Mouse (Mus musculus) embryonic facial prominence, embryonic 15.5 days (tissue): ENCODE measurements around the gene Rbx1. TPM values are rescaled to one million over a fixed set of nuclear protein-coding genes. Genes with fewer than 3 reads are reported as not detected.
"Not testable (repeated sequence)": the region's sequence is repeated elsewhere in the genome, so short reads cannot be mapped to it uniquely, and the experiment has no call there.

Source experiments
- ATAC-seq: fragments of 200-750 bp; cut with Nextera tagmentation; 2 replicates; pipeline ENCODE4 v1.8.0; 2017; ENCODE audit warnings: low read depth, moderate TSS enrichment; ENCODE audit not compliant: insufficient number of reproducible peaks, low FRiP score, low TSS enrichment
- H3K27ac ChIP-seq: fragments of 300-500 bp; sonication (generic); replicated peaks from 2 replicates; pipeline ENCODE4 v1.5.1; 2015; ENCODE audit warnings: mild to moderate bottlenecking, inconsistent platforms
- H3K27me3 ChIP-seq: fragments of 300-500 bp; sonication (generic); 2 replicates; pipeline ENCODE4 v1.6.1; 2015; ENCODE audit warnings: inconsistent platforms
- H3K36me3 ChIP-seq: fragments of 300-500 bp; sonication (generic); 2 replicates; pipeline ENCODE4 v1.6.1; 2015; ENCODE audit warnings: mild to moderate bottlenecking, inconsistent platforms
- H3K4me1 ChIP-seq: fragments of 300-500 bp; sonication (generic); 2 replicates; pipeline ENCODE4 v1.6.1; 2015; ENCODE audit warnings: inconsistent platforms
- H3K4me2 ChIP-seq: fragments of 300-500 bp; sonication (generic); replicated peaks from 2 replicates; pipeline ENCODE4 v1.6.1; 2015; ENCODE audit warnings: mild to moderate bottlenecking, inconsistent platforms
- H3K4me3 ChIP-seq: fragments of 300-500 bp; sonication (generic); replicated peaks from 2 replicates; pipeline ENCODE4 v1.5.1; 2015; ENCODE audit warnings: mild to moderate bottlenecking, inconsistent platforms
- H3K9ac ChIP-seq: fragments of 300-500 bp; sonication (generic); 2 replicates; pipeline ENCODE4 v1.6.1; 2015; ENCODE audit warnings: inconsistent platforms
- H3K9me3 ChIP-seq: fragments of 300-500 bp; sonication (generic); replicated peaks from 2 replicates; pipeline ENCODE4 v1.6.1; 2016; ENCODE audit warnings: inconsistent platforms
- WGBS: fragments of 180-500 bp; shearing (Covaris S2); methylation state at CpG from one replicate; pipeline ENCODE4 v1.1.7; 2015; 5-methylcytosine and 5-hydroxymethylcytosine counted together
- polyA plus RNA-seq: library from polyadenylated mRNA; unstranded; fragments of >200 nt; fragmentation: Nextera tagmentation; extraction: Ambion mirVana; gene quantifications from 2 replicates; pipeline ENCODE4 v1.2.1, GENCODE M21; 2015

Gene Rbx1
- 418 and 468 TPM in 2 replicates for polyA plus RNA-seq

- Histone ChIP-seq H3K27me3 (no peaks in the 10 kb centered on the region), H3K9me3 (0 out of 2 replicates have a peak, but pooled peaks cover 3% of the 10 kb centered on the region), H3K36me3 (peaks cover 24% of the 10 kb centered on the region), H3K9ac (peak within 1 kb of the TSS; percentile 44), H3K4me3 (peak within 1 kb of the TSS; percentile 70), H3K27ac (peak within 1 kb of the TSS; percentile 88), H3K4me2 (peak within 1 kb of the TSS; percentile 66), H3K4me1 (peaks cover 14% of the 10 kb centered on the region)
- ATAC-seq = peak; percentile 99
- WGBS = under 1% methylated on average over 61 of the region's 62 CpGs
These were observed at the start of gene Rbx1 for GRCm38 (mm10) chr15:81465901-81466737. Rbx1 (plus strand) TSS chr15:81466296.

GRCm38 (mm10) chr15:81416763-81417310 is 49.3 kb upstream of the Rbx1 start:
- Histone ChIP-seq H3K4me3 (peak overlapping the region; percentile 38), H3K4me2 (peak overlapping the region; percentile 53)
- not testable (repeated sequence) for H3K36me3 ChIP-seq, H3K9me3 ChIP-seq, H3K27me3 ChIP-seq, H3K9ac ChIP-seq, H3K4me1 ChIP-seq, H3K27ac ChIP-seq
- ATAC-seq = peak; percentile 67; the same call in 1 of the 2 replicates
- 1% methylated on average over 22 of the region's 22 CpGs for WGBS

- Histone ChIP-seq H3K27ac (no peak overlapping the region), H3K9ac (no peak overlapping the region), H3K9me3 (no peaks in the 10 kb centered on the region), H3K27me3 (no peaks in the 10 kb centered on the region), H3K4me1 (peaks cover 8% of the 10 kb centered on the region; the same call in 1 of the 2 replicates), H3K4me3 (no peak overlapping the region), H3K4me2 (no peak overlapping the region), H3K36me3 (peaks cover 4% of the 10 kb centered on the region; the same call in 1 of the 2 replicates)
- no peak for ATAC-seq
- WGBS = 86% methylated on average over 4 of the region's 4 CpGs
These were observed 48.0 kb upstream of the Rbx1 start for GRCm38 (mm10) chr15:81418065-81418464.

GRCm38 (mm10) chr15:81421454-81421853 is 44.6 kb upstream of the Rbx1 start:
- no peak overlapping the region for H3K9ac ChIP-seq
- H3K27me3 ChIP-seq = no peaks in the 10 kb centered on the region
- WGBS = 57% methylated on average over 1 of the region's 1 CpGs
- H3K4me2 ChIP-seq = no peak overlapping the region
- no peaks in the 10 kb centered on the region for H3K9me3 ChIP-seq
- peaks cover 4% of the 10 kb centered on the region; the same call in 1 of the 2 replicates for H3K36me3 ChIP-seq
- H3K4me3 ChIP-seq = no peak overlapping the region
- no peak for ATAC-seq
- no peak overlapping the region for H3K27ac ChIP-seq
- H3K4me1 ChIP-seq = peaks cover 7% of the 10 kb centered on the region; the same call in 1 of the 2 replicates

GRCm38 (mm10) chr15:81422156-81422681 is 43.9 kb upstream of the Rbx1 start:
- H3K27ac ChIP-seq = no peak overlapping the region; the same call in 1 of the 2 replicates
- 62% methylated on average over 7 of the region's 7 CpGs for WGBS

GRCm38 (mm10) chr15:81425311-81425710 is 40.8 kb upstream of the Rbx1 start:
- Histone ChIP-seq H3K4me2 (no peak overlapping the region), H3K4me3 (no peak overlapping the region), H3K9me3 (no peaks in the 10 kb centered on the region), H3K36me3 (peaks cover 19% of the 10 kb centered on the region), H3K9ac (no peak overlapping the region), H3K27me3 (no peaks in the 10 kb centered on the region), H3K4me1 (no peaks in the 10 kb centered on the region), H3K27ac (no peak overlapping the region)
- no peak for ATAC-seq
- 85% methylated on average over 3 of the region's 3 CpGs for WGBS

More at GRCm38 (mm10) chr15:81422156-81422681, 43.9 kb upstream of the Rbx1 start:
- Histone ChIP-seq H3K27me3 (no peaks in the 10 kb centered on the region), H3K4me1 (no peaks in the 10 kb centered on the region), H3K4me2 (no peak overlapping the region), H3K9me3 (no peaks in the 10 kb centered on the region), H3K36me3 (peaks cover 6% of the 10 kb centered on the region; the same call in 1 of the 2 replicates), H3K4me3 (no peak overlapping the region), H3K9ac (no peak overlapping the region)
- no peak for ATAC-seq

- 82% methylated on average over 2 of the region's 2 CpGs for WGBS
These were observed 38.1 kb upstream of the Rbx1 start for GRCm38 (mm10) chr15:81427947-81428346.

GRCm38 (mm10) chr15:81431195-81431594 is 34.9 kb upstream of the Rbx1 start:
- Histone ChIP-seq H3K36me3 (peaks cover 44% of the 10 kb centered on the region), H3K9ac (no peak overlapping the region), H3K9me3 (no peaks in the 10 kb centered on the region), H3K4me2 (no peak overlapping the region), H3K4me3 (no peak overlapping the region), H3K4me1 (no peaks in the 10 kb centered on the region), H3K27me3 (no peaks in the 10 kb centered on the region), H3K27ac (no peak overlapping the region)
- no peak for ATAC-seq
- WGBS = 93% methylated on average over 1 of the region's 1 CpGs

More at GRCm38 (mm10) chr15:81427947-81428346, 38.1 kb upstream of the Rbx1 start:
- H3K9me3 ChIP-seq = no peaks in the 10 kb centered on the region
- no peak overlapping the region for H3K27ac ChIP-seq
- no peak for ATAC-seq
- H3K4me1 ChIP-seq = no peaks in the 10 kb centered on the region
- H3K4me2 ChIP-seq = no peak overlapping the region
- H3K36me3 ChIP-seq = peaks cover 39% of the 10 kb centered on the region
- no peak overlapping the region for H3K4me3 ChIP-seq
- H3K27me3 ChIP-seq = no peaks in the 10 kb centered on the region
- no peak overlapping the region for H3K9ac ChIP-seq

GRCm38 (mm10) chr15:81438345-81438744 is 27.8 kb upstream of the Rbx1 start:
- Histone ChIP-seq H3K4me3 (no peak overlapping the region), H3K27me3 (no peaks in the 10 kb centered on the region), H3K9ac (no peak overlapping the region), H3K9me3 (no peaks in the 10 kb centered on the region), H3K4me2 (no peak overlapping the region), H3K27ac (no peak overlapping the region), H3K36me3 (peaks cover 32% of the 10 kb centered on the region), H3K4me1 (no peaks in the 10 kb centered on the region)
- 97% methylated on average over 1 of the region's 1 CpGs for WGBS
- no peak for ATAC-seq

GRCm38 (mm10) chr15:81439236-81439635 is 26.9 kb upstream of the Rbx1 start:
- no peak for ATAC-seq
- H3K9ac ChIP-seq = no peak overlapping the region

GRCm38 (mm10) chr15:81448463-81448862 is 17.6 kb upstream of the Rbx1 start:
- Histone ChIP-seq H3K27ac (no peak overlapping the region), H3K9me3 (no peaks in the 10 kb centered on the region), H3K36me3 (peaks cover 50% of the 10 kb centered on the region), H3K4me1 (no peaks in the 10 kb centered on the region), H3K27me3 (no peaks in the 10 kb centered on the region), H3K4me3 (no peak overlapping the region), H3K4me2 (no peak overlapping the region), H3K9ac (no peak overlapping the region)
- WGBS = 46% methylated on average over 3 of the region's 3 CpGs
- no peak for ATAC-seq

More at GRCm38 (mm10) chr15:81439236-81439635, 26.9 kb upstream of the Rbx1 start:
- peaks cover 37% of the 10 kb centered on the region for H3K36me3 ChIP-seq
- no peaks in the 10 kb centered on the region for H3K4me1 ChIP-seq
- no peak overlapping the region for H3K4me3 ChIP-seq
- H3K27me3 ChIP-seq = no peaks in the 10 kb centered on the region
- H3K27ac ChIP-seq = no peak overlapping the region
- no peaks in the 10 kb centered on the region for H3K9me3 ChIP-seq
- no peak overlapping the region for H3K4me2 ChIP-seq
